8 mouse cellular contexts compared by ENCODE assay signal in the genomic region with DNA sequence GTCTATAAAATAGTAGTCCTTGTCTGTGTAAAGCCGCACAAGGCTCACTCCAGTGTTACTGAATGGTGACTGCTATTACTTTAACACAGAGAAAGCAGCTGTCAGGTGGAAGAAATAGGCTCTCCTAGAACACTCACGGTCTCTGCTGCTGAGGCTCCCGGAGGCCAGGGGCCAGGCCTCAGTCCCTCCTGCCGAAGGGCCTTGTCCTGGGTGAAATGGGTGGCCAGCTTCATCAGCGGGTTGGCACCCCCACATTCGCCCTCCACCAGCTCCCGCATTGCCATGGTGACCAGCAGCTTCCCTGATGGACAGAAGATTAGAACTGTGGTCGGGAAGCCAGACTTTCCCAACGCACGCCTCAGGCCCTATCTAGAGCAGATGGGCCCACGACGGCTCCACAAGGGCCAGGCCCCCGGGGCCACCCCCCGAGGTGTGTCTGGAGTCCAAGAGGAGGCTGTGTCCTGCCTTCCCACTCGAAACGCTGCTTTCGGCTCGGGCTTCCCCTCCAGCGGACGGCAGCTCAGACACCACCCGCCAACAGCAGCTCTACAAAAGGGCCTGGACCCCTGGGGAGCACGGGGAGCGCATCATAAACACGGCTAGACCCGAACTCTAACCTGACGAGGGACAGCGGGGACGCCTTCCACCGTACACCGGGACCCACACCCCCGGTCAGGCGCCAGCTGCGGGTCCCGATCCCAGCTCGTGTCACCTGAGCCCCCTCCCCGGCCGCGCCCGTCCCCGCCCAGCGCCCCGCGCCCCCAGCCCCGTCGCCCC. TPM values are rescaled to one million over a fixed set of nuclear protein-coding genes. Genes with fewer than 3 reads are reported as not detected.
DNase-seq lines count a peak whose midpoint lies in the region; ATAC-seq and TF ChIP-seq lines count a peak whose summit lies in the region.

No protein-coding gene starts in this region.

- H3K4me3 ChIP-seq in embryonic fibroblast, embryonic 13.5 days (ENCODE audit: insufficient read depth, low read length), result peak overlapping the region; percentile 84

- intact Hi-C loops in heart, postnatal 14 days (cut with DNase I), result loop anchor here (10.0 kb wide), 1 partner anchor 1590 kb away; no protein-coding TSS in a partner anchor

- H3K4me1 ChIP-seq in embryonic fibroblast, embryonic 13.5 days (ENCODE audit: control insufficient read depth, insufficient read depth, low read length), result peaks cover 4% of the 10 kb centered on the region; the same call in 1 of the 2 replicates

- ATAC-seq in frontal cortex, adult (ENCODE audit: low TSS enrichment), result peak; percentile 21

- no peak for TF ChIP-seq CTCF in embryonic fibroblast, embryonic 13.5 days (IDR thresholded peaks at IDR 0.05; ENCODE audit: borderline replicate concordance, insufficient read depth, low read length)

- TF ChIP-seq POLR2A in embryonic fibroblast, embryonic 13.5 days (IDR thresholded peaks at IDR 0.05; ENCODE audit: low read depth, low read length), result no peak

- no peak for DNase-seq in frontal cortex, postnatal 25 days (ENCODE audit: low spot score in 2 of 2)
- peak; percentile 48 for DNase-seq in brain, adult 2 months (ENCODE audit: low read depth, low spot score)
- DNase-seq in heart, postnatal 14 days, result peak; percentile 44 to 50
- peak; percentile 39 for DNase-seq in layer of hippocampus, adult 9-11 months
- DNase-seq in lung, postnatal 25 days (ENCODE audit: low spot score), result peak; percentile 11
- DNase-seq in retina, postnatal 1 day, result peak; percentile 70

- H3K27ac ChIP-seq in embryonic fibroblast, embryonic 13.5 days (ENCODE audit: insufficient read depth, low read length), result peak overlapping the region; percentile 20; the same call in 1 of the 2 replicates

RNA-seq across cellular contexts. Expression of a gene that starts 0.5 kb away (rescaled TPM):
- 36.1 and 40.0 TPM in 2 replicates for polyA plus RNA-seq in embryonic fibroblast, embryonic 13.5 days (2011; ENCODE audit: insufficient read length, low read depth, missing spikeins)
- 10 to 100 TPM; 26.9 to 27.4 TPM for total RNA-seq in heart, postnatal 14 days (2021)

RNA-seq across cellular contexts. Expression of a gene that starts 50.3 kb away (rescaled TPM):
- polyA plus RNA-seq in embryonic fibroblast, embryonic 13.5 days (2011; ENCODE audit: insufficient read length, low read depth, missing spikeins), result 0.38 and 0.44 TPM in 2 replicates
- total RNA-seq in heart, postnatal 14 days (2021), result 1 to 10 TPM in 1 of 2 experiments, under 1 TPM in 1; 0.24 to 1.5 TPM

Comparison
In these comparisons a context has a peak if more than half of its experiments do, and no peak if none do; other contexts are left out.
1. DNase-seq: peak in brain, adult 2 months (single experiment), heart, postnatal 14 days (2 of 2), layer of hippocampus, adult 9-11 months (single experiment), lung, postnatal 25 days (single experiment) and retina, postnatal 1 day (single experiment); none in frontal cortex, postnatal 25 days (0 of 2).